Mouse (Mus musculus) midbrain, embryonic 12.5 days (tissue): ENCODE data around the gene Adora3. TPM values are rescaled to one million over a fixed set of nuclear protein-coding genes. Genes with fewer than 3 reads are reported as not detected.

ENCODE experiments used
- ATAC-seq: fragments of 200-750 bp; cut with Nextera tagmentation; 2 replicates; pipeline ENCODE4 v1.8.0; 2017; ENCODE audit warnings: low read depth, moderate TSS enrichment, moderate library complexity; ENCODE audit not compliant: low FRiP score
- H3K27ac ChIP-seq: fragments of 300-500 bp; sonication (generic); replicated peaks from 2 replicates; pipeline ENCODE4 v1.5.1; 2016; ENCODE audit warnings: mild to moderate bottlenecking
- H3K27me3 ChIP-seq: fragments of 300-500 bp; sonication (generic); 2 replicates; pipeline ENCODE4 v1.6.1; 2016; ENCODE audit warnings: mild to moderate bottlenecking
- H3K36me3 ChIP-seq: fragments of 300-500 bp; sonication (generic); 2 replicates; pipeline ENCODE4 v1.6.1; 2016
- H3K4me1 ChIP-seq: fragments of 300-500 bp; sonication (generic); 2 replicates; pipeline ENCODE4 v1.6.1; 2016
- H3K4me2 ChIP-seq: fragments of 300-500 bp; sonication (generic); replicated peaks from 2 replicates; pipeline ENCODE4 v1.6.1; 2016; ENCODE audit warnings: mild to moderate bottlenecking, moderate library complexity
- H3K4me3 ChIP-seq: fragments of 300-500 bp; sonication (generic); 2 replicates; pipeline ENCODE4 v1.5.1; 2016; ENCODE audit warnings: mild to moderate bottlenecking
- H3K9ac ChIP-seq: fragments of 300-500 bp; sonication (generic); replicated peaks from 2 replicates; pipeline ENCODE4 v1.6.1; 2016; ENCODE audit warnings: mild to moderate bottlenecking, moderate library complexity
- H3K9me3 ChIP-seq: fragments of 300-500 bp; sonication (generic); 2 replicates; pipeline ENCODE4 v1.6.1; 2016; ENCODE audit warnings: mild to moderate bottlenecking
- WGBS: fragments of 180-500 bp; shearing (Covaris S2); methylation state at CpG from one replicate; pipeline ENCODE4 v1.1.7; 2016; 5-methylcytosine and 5-hydroxymethylcytosine counted together
- polyA plus RNA-seq: library from polyadenylated mRNA; unstranded; fragments of >200 nt; fragmentation: Nextera tagmentation; extraction: Ambion mirVana; gene quantifications from 2 replicates; pipeline ENCODE4 v1.2.1, GENCODE M21; 2016

Adora3 gene
- 0.12 TPM in 1 of 2 replicates, not detected in the other for polyA plus RNA-seq

- H3K9me3 ChIP-seq: no peaks in the 10 kb centered on the region
- no peaks in the 10 kb centered on the region for H3K27me3 ChIP-seq
- H3K4me1 ChIP-seq: no peaks in the 10 kb centered on the region; the same call in 1 of the 2 replicates
- H3K9ac ChIP-seq: no peak within 1 kb of the TSS
- H3K36me3 ChIP-seq: no peaks in the 10 kb centered on the region
- H3K27ac ChIP-seq: no peak within 1 kb of the TSS
- H3K4me2 ChIP-seq: no peak within 1 kb of the TSS
- WGBS: 88% methylated on average over 3 of the region's 3 CpGs
- no peak within 1 kb of the TSS for H3K4me3 ChIP-seq
- no peak for ATAC-seq
These were observed at the start of gene Adora3, which contains the start of gene Tmigd3 for GRCm38 (mm10) chr3:105870558-105870957. TSS of gene Adora3 (plus strand) at chr3:105870858. TSS of gene Tmigd3 (plus strand) at chr3:105870903.

GRCm38 (mm10) chr3:105821504-105821903, 49.2 kb upstream of the Adora3 start:
- no peak for ATAC-seq
- no peak overlapping the region for H3K4me3 ChIP-seq
- no peaks in the 10 kb centered on the region for H3K4me1 ChIP-seq
- WGBS: 92% methylated on average over 3 of the region's 3 CpGs
- no peaks in the 10 kb centered on the region for H3K9me3 ChIP-seq
- H3K4me2 ChIP-seq: no peak overlapping the region
- no peaks in the 10 kb centered on the region for H3K27me3 ChIP-seq
- no peak overlapping the region for H3K27ac ChIP-seq
- H3K36me3 ChIP-seq: no peaks in the 10 kb centered on the region
- H3K9ac ChIP-seq: no peak overlapping the region

GRCm38 (mm10) chr3:105823609-105824008, 47.0 kb upstream of the Adora3 start:
- Histone ChIP-seq H3K4me2 (no peak overlapping the region), H3K27ac (no peak overlapping the region), H3K27me3 (no peaks in the 10 kb centered on the region), H3K36me3 (no peaks in the 10 kb centered on the region), H3K4me1 (no peaks in the 10 kb centered on the region), H3K4me3 (no peak overlapping the region), H3K9me3 (no peaks in the 10 kb centered on the region), H3K9ac (no peak overlapping the region)
- ATAC-seq: no peak

- H3K4me2 ChIP-seq: no peak overlapping the region
- H3K27me3 ChIP-seq: no peaks in the 10 kb centered on the region
- no peak overlapping the region for H3K27ac ChIP-seq
- H3K4me1 ChIP-seq: no peaks in the 10 kb centered on the region
- 49% methylated on average over 5 of the region's 5 CpGs for WGBS
- ATAC-seq: no peak
- no peak overlapping the region for H3K4me3 ChIP-seq
- H3K9ac ChIP-seq: no peak overlapping the region
- H3K36me3 ChIP-seq: no peaks in the 10 kb centered on the region
- H3K9me3 ChIP-seq: no peaks in the 10 kb centered on the region
These were observed 46.6 kb upstream of the Adora3 start for GRCm38 (mm10) chr3:105824103-105824502.

- Histone ChIP-seq H3K4me3 (no peak overlapping the region), H3K9me3 (no peaks in the 10 kb centered on the region), H3K27me3 (no peaks in the 10 kb centered on the region), H3K4me2 (no peak overlapping the region), H3K4me1 (no peaks in the 10 kb centered on the region), H3K27ac (no peak overlapping the region), H3K9ac (no peak overlapping the region), H3K36me3 (no peaks in the 10 kb centered on the region)
- WGBS: 64% methylated on average over 2 of the region's 2 CpGs
- no peak for ATAC-seq
These were observed 46.0 kb upstream of the Adora3 start for GRCm38 (mm10) chr3:105824704-105825103.

DNA sequence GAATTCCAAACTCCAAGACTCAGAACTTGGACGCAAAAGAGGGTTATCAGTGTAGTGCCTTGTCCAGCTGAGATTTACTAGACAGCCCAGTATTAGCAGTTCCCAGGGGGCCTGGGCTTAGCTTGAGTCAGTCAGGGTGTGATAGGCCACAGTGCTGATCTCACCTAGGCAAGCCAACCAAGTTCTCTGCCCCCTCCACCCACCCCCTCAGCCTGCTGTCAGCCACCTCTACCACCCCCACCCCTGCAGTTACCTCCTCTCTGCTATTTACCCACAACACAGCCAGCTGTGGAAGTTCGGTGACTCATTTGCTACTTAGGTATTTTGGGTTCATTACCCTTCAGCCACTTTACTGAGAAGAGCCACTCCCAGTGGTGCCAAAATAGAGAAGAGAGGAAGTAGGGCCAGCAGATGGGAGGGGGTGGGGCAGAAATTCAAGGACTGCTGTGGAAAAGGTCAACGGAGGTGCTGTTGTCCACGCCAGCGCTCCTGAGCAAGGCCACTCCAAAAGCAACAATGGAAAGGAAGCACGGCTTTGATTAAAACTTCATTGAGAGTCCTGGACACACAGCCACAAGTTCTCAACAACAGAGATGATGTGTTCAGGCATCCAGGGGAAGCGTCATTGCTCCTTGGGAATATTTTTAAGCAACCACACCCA, 45.0 kb upstream of the Adora3 start:
- Histone ChIP-seq H3K27me3 (no peaks in the 10 kb centered on the region), H3K4me3 (no peak overlapping the region), H3K4me2 (no peak overlapping the region), H3K9ac (no peak overlapping the region), H3K36me3 (no peaks in the 10 kb centered on the region), H3K9me3 (no peaks in the 10 kb centered on the region), H3K27ac (no peak overlapping the region), H3K4me1 (no peaks in the 10 kb centered on the region)
- no peak for ATAC-seq
- WGBS: 72% methylated on average over 7 of the region's 7 CpGs

- H3K4me1 ChIP-seq: no peaks in the 10 kb centered on the region
- H3K27ac ChIP-seq: no peak overlapping the region
- no peak overlapping the region for H3K4me2 ChIP-seq
- no peak overlapping the region for H3K4me3 ChIP-seq
- ATAC-seq: no peak
- WGBS: 98% methylated on average over 3 of the region's 3 CpGs
- no peaks in the 10 kb centered on the region for H3K9me3 ChIP-seq
- no peak overlapping the region for H3K9ac ChIP-seq
- no peaks in the 10 kb centered on the region for H3K27me3 ChIP-seq
- H3K36me3 ChIP-seq: no peaks in the 10 kb centered on the region
These were observed 39.1 kb upstream of the Adora3 start for GRCm38 (mm10) chr3:105831584-105831983.

DNA sequence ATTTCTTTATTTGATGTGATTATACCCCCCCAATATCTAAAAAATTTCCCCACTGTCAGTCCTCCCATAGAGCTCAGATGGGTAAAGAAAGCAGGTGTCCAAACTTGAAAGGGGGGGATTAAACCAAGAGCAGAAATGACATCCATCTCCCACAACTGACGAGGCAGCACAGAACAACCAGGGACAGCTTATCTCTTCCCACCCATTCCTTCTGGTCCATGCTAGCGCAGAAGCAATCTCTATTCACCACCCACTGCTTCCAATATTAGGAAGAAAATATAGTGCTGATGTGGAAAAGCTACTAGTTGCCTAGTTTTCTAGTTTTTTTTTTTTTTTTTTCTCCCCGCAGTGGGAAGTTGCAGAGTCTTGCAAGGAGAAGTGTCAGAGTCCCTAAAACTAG, 34.8 kb upstream of the Adora3 start:
- no peaks in the 10 kb centered on the region for H3K4me1 ChIP-seq

DNA sequence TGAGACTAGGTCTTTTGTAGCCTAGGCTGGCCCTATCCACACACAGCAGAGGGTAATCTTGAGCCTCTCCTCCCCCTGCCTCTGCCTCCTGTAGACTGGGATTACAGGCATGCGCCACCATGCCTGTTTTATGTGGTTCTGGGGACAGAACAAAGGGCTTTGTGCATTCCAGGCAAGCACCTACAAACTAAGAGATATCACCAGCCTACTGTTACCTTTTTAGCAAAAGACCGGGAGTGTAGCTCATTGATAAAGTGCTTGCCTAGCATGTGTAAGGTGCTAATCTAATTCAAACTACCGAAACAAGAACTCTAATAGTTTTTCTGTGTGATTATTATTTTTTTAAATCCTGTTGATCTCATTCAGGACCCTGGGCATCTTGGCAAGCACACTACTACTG, 33.8 kb upstream of the Adora3 start:
- Histone ChIP-seq H3K4me3 (no peak overlapping the region), H3K4me2 (no peak overlapping the region), H3K9me3 (no peaks in the 10 kb centered on the region), H3K27ac (no peak overlapping the region), H3K36me3 (no peaks in the 10 kb centered on the region), H3K9ac (no peak overlapping the region), H3K4me1 (no peaks in the 10 kb centered on the region), H3K27me3 (no peaks in the 10 kb centered on the region)
- no peak for ATAC-seq
- WGBS: 90% methylated on average over 3 of the region's 3 CpGs

More for the DNA sequence above, 34.8 kb upstream of the Adora3 start:
- H3K27me3 ChIP-seq: no peaks in the 10 kb centered on the region
- H3K9me3 ChIP-seq: no peaks in the 10 kb centered on the region
- H3K27ac ChIP-seq: no peak overlapping the region
- H3K9ac ChIP-seq: no peak overlapping the region
- 70% methylated on average over 3 of the region's 3 CpGs for WGBS
- no peaks in the 10 kb centered on the region for H3K36me3 ChIP-seq
- H3K4me2 ChIP-seq: no peak overlapping the region
- no peak for ATAC-seq
- no peak overlapping the region for H3K4me3 ChIP-seq

- H3K27me3 ChIP-seq: no peaks in the 10 kb centered on the region
- WGBS: 85% methylated on average over 3 of the region's 3 CpGs
- H3K9me3 ChIP-seq: no peaks in the 10 kb centered on the region
- no peak overlapping the region for H3K27ac ChIP-seq
- no peak overlapping the region for H3K9ac ChIP-seq
- H3K4me2 ChIP-seq: no peak overlapping the region
- ATAC-seq: no peak
- no peaks in the 10 kb centered on the region for H3K4me1 ChIP-seq
- H3K36me3 ChIP-seq: no peaks in the 10 kb centered on the region
- H3K4me3 ChIP-seq: no peak overlapping the region
These were observed 32.0 kb upstream of the Adora3 start for GRCm38 (mm10) chr3:105838655-105839054.

DNA sequence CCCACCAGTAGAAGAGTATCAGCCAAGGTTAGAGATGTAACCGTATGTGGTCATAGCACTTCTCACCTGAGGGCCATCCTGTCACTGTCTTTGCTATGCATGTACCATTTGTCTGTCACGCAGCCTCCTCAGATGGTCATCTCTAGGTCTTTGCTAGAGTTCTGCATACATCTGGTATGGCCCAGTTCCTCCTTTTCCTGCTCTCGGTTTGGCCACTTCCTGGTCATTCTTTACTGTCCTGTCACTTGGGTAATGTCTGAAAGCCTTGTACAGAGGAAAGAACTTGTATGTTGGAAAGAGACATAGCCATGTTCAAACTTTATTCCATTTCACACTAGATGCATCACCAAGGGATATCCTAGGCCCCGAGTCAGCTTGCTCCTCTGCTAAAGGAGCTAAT, 30.8 kb upstream of the Adora3 start:
- no peak overlapping the region for H3K27ac ChIP-seq
- WGBS: 91% methylated on average over 4 of the region's 4 CpGs
- no peak overlapping the region for H3K9ac ChIP-seq
- no peak for ATAC-seq
- H3K4me3 ChIP-seq: no peak overlapping the region
- H3K4me2 ChIP-seq: no peak overlapping the region
- no peaks in the 10 kb centered on the region for H3K36me3 ChIP-seq
- no peaks in the 10 kb centered on the region for H3K4me1 ChIP-seq
- no peaks in the 10 kb centered on the region for H3K27me3 ChIP-seq
- no peaks in the 10 kb centered on the region for H3K9me3 ChIP-seq

DNA sequence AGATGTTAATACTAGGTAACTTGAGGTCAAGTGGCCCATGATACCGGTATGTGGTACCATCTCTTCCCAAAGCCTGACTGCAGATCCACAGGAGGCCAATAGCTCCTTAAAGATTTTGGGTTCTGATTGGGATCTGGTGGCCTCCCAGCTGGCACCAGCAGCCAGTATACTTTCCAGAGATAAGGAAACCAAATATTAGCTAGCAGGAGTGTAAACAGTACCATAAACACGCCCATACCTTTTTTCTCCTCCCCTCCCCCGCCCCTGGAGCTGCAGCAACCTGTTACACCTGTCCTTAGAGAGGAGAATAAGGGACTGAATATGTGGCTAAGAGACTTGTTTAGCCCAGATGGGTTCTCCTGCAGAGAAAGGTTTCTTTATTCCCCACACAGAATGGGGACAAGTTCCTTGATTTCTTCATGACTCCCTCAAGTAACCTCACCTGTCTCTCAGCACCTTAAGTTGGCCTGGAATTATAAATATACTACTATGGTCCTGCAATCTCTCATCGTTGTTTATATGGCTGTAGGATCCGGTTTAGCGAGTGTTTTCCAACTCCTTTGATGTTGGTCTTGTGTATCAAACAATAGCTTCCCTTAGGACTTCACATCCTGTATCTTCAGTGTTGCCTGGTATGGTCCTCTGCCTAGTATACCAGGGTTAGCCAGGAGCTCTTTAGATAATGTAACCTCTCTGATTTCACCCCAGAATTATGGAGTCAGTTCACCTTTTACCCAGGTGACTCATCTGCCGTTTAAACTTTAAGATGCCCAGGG, 24.2 kb upstream of the Adora3 start:
- no peaks in the 10 kb centered on the region for H3K36me3 ChIP-seq
- H3K9me3 ChIP-seq: no peaks in the 10 kb centered on the region
- H3K4me3 ChIP-seq: no peak overlapping the region
- H3K27me3 ChIP-seq: no peaks in the 10 kb centered on the region
- H3K4me1 ChIP-seq: no peaks in the 10 kb centered on the region
- H3K9ac ChIP-seq: no peak overlapping the region
- no peak overlapping the region for H3K27ac ChIP-seq
- no peak for ATAC-seq
- WGBS: 69% methylated on average over 7 of the region's 7 CpGs
- no peak overlapping the region for H3K4me2 ChIP-seq
